Mouse (Mus musculus) ovary, adult 18-20 months (tissue): Measurements from ENCODE around the gene H2-Q4.
"Not testable (repeated sequence)": the region's sequence is repeated elsewhere in the genome, so short reads cannot be mapped to it uniquely, and the experiment has no call there.

Source experiments
- DNase-seq: peaks from one replicate; pipeline ENCODE4 v3.0.0; 2022; ENCODE audit warnings: low spot score, mixed read lengths

H2-Q4 gene

GRCm38 (mm10) chr17:35420206-35420810 lies 40.9 kb downstream of the H2-Q4 start:
- DNase-seq, result not testable (repeated sequence)

GRCm38 (mm10) chr17:35421331-35421730 lies 41.9 kb downstream of the H2-Q4 start:
- DNase-seq, result not testable (repeated sequence)

- not testable (repeated sequence) for DNase-seq
Observed at GRCm38 (mm10) chr17:35422360-35422759, 42.9 kb downstream of the H2-Q4 start.

- DNase-seq, result not testable (repeated sequence)
Observed at GRCm38 (mm10) chr17:35423131-35423810, 43.9 kb downstream of the H2-Q4 start.

GRCm38 (mm10) chr17:35424106-35424505 lies 44.7 kb downstream of the H2-Q4 start:
- not testable (repeated sequence) for DNase-seq

GRCm38 (mm10) chr17:35424624-35425416 lies 45.4 kb downstream of the H2-Q4 start, which contains the start of gene H2-Q6:
TSS of gene H2-Q6 (plus strand) at chr17:35424850.
- DNase-seq, result not testable (repeated sequence)

- DNase-seq, result not testable (repeated sequence)
Observed at GRCm38 (mm10) chr17:35425474-35425873, 46.1 kb downstream of the H2-Q4 start.

GRCm38 (mm10) chr17:35428883-35429282 lies 49.5 kb downstream of the H2-Q4 start:
- not testable (repeated sequence) for DNase-seq

GRCm38 (mm10) chr17:35430671-35431070 lies 51.3 kb downstream of the H2-Q4 start:
- not testable (repeated sequence) for DNase-seq

- DNase-seq, result not testable (repeated sequence)
Observed at GRCm38 (mm10) chr17:35432167-35432566, 52.8 kb downstream of the H2-Q4 start.

- not testable (repeated sequence) for DNase-seq
Observed at GRCm38 (mm10) chr17:35434836-35435235, 55.4 kb downstream of the H2-Q4 start.
